Mouse (Mus musculus) megakaryocyte-erythroid progenitor cell, adult 5-6 weeks (primary cell): ENCODE data around the gene Pmel. TPM values are rescaled to one million over a fixed set of nuclear protein-coding genes. Genes with fewer than 3 reads are reported as not detected.
"Not testable (repeated sequence)": the region's sequence is repeated elsewhere in the genome, so short reads cannot be mapped to it uniquely, and the experiment has no call there.

Experiments
- ATAC-seq: replicated peaks from 2 replicates; pipeline ENCODE4 v1.8.0; 2016; ENCODE audit warnings: mild to moderate bottlenecking, inconsistent platforms; ENCODE audit not compliant: severe bottlenecking, poor library complexity, low FRiP score, low TSS enrichment
- total RNA-seq, 2 experiments: library from RNA; stranded (forward) in 1 of 2; stranded (reverse) in 1 of 2; fragments of 200-1000, 215-1000 nt in 1 of 2; fragments of >200 nt in 1 of 2; fragmentation: Nextera tagmentation in 1 of 2; gene quantifications; 2 replicates each; pipeline ENCODE4 v1.2.3; 2014 to 2017

Gene Pmel
- total RNA-seq, 2 experiments from 2014 or later = not detected

DNA sequence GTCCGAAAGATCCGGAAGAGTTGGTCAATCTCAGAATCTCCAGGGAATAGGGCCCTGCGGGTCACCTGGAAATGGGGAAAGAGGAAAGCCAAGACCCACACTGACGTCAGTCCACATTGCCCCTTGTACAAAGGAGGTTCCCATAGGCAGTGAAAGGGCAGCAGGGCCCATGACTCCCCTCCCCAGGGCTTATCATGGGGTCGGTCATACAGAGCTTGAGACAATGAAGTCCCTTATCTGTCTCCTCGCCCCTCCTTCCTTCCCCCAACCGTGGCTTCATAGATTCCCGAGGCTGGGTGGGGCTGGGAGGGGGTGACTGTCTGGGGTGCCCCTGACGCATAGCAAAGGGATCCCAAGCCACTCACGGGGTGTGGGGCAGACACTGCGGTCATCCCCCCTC lies 4.4 kb upstream of the Pmel start:
- ATAC-seq = no peak

- ATAC-seq = no peak
These were observed 3.3 kb upstream of the Pmel start for GRCm38 (mm10) chr10:128700712-128701111.

- ATAC-seq = no peak
These were observed 1.5 kb upstream of the Pmel start for GRCm38 (mm10) chr10:128702328-128703007.

DNA sequence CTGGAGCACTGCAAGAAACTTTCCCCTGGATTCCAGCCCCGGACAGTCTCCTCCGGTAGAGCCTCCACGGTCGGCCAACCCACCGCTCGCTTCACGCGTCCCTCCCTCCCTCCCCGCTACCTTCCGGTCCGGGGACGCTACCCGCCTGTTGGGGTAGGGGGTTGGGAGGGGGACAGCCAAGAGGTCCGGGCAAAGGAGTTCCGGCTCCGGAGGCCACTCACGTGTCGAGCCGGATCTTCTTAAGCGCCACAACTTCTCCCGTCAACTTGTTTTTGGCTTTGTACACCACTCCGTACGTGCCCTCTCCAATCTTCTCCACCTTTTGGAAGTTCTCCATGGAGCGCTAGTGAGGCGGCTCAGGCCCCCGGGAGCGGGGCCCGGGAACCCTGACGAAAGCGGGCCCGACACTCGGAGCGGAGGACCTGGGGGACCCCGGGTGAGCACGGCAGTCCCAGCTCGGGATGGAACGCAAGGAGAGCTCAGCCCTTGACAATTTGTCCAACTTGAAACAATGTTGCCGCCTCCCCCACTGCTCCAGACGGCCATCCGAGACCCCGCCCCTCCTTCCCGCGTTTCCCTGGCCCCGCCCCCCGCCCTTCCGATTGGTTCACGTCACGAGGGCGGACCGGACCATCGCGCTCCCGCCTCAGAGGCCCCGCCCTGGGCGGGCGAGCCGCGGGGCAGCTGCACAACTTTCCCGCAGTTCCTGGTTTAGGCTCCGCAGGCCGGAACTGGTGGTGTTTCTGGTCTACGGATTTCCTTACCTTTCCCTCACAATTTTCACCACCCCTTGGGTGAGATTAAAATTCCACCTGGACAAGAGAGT lies 709 bp downstream of the Pmel start, which contains the start of gene Cdk2:
Gene Cdk2 (minus strand): TSS at position 541 of the 826 bp plus-strand sequence.
- peak; percentile 86 for ATAC-seq

DNA sequence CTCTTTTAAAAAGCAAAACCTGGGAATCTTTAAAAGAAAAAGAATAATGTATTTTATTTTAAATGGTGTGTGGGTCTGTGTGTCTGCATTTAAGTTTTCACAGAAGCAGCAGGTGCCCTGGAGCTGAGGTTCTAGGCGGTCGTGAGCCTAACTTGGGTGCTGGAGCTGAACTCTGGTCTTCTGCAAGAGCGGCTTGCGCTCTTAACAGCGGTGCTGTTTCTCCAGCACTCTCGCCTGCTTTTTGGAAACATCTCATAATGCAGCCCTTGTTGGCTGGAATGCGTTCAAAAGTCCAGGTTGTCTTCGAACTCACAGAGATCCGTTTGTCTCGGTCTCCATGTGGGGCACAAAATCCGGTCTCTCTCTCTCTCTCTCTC lies 1.3 kb downstream of the Pmel start:
- ATAC-seq = 0 out of 2 replicates have a peak, but pooled peaks have one; percentile 12

- ATAC-seq = not testable (repeated sequence)
These were observed 7.3 kb downstream of the Pmel start for GRCm38 (mm10) chr10:128711318-128711717.

GRCm38 (mm10) chr10:128715559-128716537 lies 11.9 kb downstream of the Pmel start:
- peak; percentile 73 for ATAC-seq

DNA sequence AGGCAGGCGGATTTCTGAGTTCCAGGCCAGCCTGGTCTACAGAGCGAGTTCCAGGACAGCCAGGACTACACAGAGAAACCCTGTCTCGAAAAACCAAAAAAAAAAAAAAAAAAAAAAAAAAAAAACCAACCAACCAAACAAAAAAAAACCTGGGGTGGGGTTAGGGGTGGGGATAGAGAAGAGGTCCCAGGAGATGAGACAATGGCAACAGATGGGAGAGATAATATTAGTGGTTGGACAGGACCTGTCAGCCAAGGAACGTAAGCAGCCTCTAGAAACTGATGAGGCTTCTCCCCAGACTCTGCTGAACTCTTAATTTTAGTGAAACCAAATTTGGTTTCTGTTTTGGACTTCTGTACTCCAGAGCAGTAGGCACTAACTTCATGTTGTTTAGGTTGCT lies 21.5 kb downstream of the Pmel start:
- ATAC-seq = peak; percentile 79

DNA sequence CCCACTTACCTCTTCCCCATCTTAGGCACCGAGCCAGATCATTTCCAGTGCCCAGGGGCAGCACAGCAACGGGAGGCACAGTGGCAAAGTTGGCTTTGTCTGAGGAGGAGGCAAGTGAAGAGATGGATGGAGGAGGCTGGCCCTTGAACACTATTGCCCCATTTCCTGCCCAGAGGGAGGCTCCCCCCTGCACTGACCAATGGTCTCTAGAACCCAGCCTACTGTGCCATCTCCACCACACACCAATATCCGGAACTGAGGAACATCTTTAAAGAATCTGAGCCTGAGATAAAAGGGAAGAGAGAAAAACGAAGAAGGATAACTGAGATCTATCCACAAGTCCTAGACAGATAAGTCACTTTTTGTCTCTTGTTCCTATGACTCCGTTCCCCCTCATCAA lies 24.1 kb downstream of the Pmel start:
- no peak for ATAC-seq

DNA sequence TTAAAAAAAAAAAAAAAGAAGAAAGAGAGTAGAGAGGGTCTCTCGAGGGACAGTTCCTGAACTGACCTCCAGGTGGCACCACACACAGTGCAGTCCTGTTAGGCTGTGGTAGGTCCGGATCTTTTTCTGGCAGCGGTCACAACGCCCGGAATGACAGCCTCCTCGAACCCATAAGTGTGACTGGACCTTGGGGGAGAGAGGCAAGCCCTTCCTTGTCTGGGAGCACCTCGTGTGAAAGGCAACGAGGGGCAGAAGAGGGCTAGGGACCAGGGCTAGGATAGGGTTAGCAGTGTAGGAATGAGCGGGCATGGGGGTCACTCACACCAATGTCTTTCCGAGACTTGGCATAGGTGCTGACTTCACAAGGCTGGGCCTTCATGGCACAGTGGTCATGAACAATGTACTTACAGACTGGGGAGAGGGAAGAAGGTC lies 27.0 kb downstream of the Pmel start:
- ATAC-seq = peak; percentile 79

DNA sequence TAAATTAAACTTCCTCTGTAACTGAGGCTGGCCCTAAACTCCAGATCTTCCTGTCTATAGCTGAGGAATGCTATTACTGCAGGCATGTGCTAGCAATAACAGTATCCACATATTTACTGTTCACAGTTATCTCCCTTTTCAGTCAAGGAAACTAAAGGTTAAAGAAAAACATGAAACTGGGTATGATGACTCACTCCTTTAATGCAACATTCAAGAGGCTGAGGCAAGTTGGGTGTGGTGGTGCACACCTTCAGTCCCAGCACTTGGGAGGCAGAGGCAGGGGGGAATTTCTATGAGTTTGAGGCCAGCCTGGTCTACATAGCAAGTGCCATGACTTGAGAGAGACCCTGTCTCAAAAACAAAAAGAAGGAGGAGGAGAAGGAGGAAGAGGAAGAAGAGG lies 28.0 kb downstream of the Pmel start:
- no peak for ATAC-seq

DNA sequence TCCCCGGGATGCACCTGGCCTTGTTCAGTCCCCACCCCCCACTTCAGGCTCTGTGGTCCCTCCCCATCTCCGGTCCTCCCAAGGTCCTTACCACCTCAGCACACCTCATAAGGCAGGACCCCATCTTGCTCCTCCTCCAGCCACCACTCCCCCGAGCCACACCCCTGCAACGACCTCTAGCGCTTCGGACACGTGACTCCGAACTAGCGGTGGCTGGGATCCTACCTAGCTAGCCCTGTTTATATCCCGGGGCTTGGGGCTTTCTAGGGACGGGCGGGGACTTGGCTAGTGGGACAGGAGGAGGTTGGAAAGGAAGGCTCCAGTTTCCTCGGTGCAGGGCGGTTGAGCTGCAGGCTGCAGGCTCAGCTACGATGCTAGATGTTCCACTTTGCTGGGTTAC lies 33.4 kb downstream of the Pmel start:
- ATAC-seq = 0 out of 2 replicates have a peak, but pooled peaks have one; percentile 28

GRCm38 (mm10) chr10:128740296-128740695 lies 36.3 kb downstream of the Pmel start:
- ATAC-seq = 0 out of 2 replicates have a peak, but pooled peaks have one; percentile 48

GRCm38 (mm10) chr10:128742616-128743015 lies 38.6 kb downstream of the Pmel start:
- ATAC-seq = no peak

DNA sequence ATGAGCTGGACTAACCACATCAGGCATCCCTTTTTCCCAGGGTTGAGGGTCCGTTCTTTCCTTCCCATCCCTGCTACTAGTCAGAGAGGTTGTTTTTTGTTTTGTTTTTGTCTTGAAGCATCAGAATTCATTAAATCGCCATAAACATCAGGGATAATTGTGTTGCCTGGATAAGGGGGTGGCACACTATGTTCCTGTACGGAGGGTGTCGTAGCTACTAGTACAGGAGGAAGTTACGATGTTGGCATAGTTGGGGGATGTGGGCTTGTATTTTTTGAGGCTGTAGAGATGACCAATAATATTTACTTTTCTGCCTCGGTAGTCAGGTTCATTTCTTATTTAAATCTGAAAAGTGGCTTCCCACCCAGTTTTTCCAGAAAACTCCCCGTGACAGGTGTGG lies 39.2 kb downstream of the Pmel start:
- ATAC-seq = no peak

- no peak for ATAC-seq
These were observed 39.8 kb downstream of the Pmel start for GRCm38 (mm10) chr10:128743791-128744191.

DNA sequence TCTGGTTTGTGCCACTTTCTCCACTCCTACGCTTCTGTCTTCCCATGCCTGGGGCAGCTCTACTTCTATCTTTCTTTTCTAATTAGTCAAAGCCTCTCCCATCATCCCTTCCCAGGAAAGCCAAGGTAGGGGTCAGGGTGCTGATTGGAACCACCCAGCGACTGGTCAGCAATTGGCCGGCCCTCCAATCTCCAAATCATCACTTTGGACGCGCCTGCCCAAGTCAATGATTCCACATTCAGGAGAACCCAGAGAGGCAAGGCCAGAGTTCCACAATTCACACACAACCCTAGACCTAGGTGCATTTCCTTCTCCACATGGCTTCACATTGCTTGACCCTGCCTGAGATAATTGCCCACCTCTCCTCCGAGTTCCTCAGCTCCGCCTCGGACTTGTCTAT lies 40.2 kb downstream of the Pmel start:
- ATAC-seq = no peak

DNA sequence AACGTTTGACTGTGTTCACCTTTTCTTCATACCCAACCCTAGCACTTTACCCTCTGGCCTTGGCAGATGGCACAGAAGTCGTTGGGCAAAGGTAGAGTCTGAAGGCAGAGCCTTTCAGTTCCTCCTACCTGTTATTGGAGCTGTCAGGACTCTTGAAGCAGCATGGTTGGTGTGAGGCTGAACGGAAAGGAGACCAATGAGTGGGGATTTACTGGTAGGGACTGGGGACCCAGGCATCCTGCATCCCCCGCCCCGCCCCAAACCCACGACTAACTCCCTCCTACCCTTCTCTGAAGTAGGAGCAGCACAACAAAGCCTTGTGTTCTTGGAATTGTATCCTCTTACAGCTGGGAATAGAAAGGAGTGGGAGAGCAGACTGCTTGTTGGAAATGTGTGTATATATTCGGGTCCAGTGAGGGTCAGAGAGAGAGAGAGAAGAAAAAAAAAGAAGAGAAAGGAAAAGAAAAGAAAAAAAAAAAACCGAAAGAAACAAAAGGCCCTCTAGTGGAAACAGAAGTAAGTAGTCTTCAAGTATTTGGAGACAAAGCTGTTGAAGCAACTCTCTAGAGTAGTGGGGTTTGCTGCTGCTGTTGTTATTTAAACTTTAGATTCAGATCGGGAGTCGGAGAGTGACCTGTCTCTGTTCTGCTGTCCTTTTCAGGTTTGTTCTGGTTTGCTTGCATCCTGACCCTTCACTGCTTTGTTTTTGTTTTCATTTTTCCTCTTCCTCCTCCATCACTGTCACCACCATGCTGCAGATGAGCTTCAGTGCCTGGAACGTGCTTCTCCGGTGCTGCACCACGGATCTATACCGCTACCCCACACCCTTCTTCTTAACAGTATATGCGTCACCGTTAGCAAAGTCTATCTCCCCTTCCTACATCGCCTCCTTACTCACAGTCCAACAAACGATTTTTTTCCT lies 40.9 kb downstream of the Pmel start, which contains the start of gene Dgka:
Gene Dgka (minus strand): TSS at position 176 of the 922 bp plus-strand sequence.
- no peak for ATAC-seq
